Mouse (Mus musculus) liver, adult 2 months (tissue): ENCODE data around the gene Wwox.
"Not testable (repeated sequence)": the region's sequence is repeated elsewhere in the genome, so short reads cannot be mapped to it uniquely, and the experiment has no call there.

ENCODE experiments used
- CTCF ChIP-seq: fragments of 200-500 bp; IDR thresholded peaks from 2 replicates; pipeline ENCODE4 v1.5.1; 2011; ENCODE audit warnings: low read depth, low read length, control low read depth
- POLR2A ChIP-seq: fragments of 200-500 bp; IDR thresholded peaks from 2 replicates; pipeline ENCODE4 v1.6.1; 2011; ENCODE audit warnings: low read length, control low read depth; ENCODE audit not compliant: insufficient read depth; ENCODE audit errors: extremely low read depth

DNA sequence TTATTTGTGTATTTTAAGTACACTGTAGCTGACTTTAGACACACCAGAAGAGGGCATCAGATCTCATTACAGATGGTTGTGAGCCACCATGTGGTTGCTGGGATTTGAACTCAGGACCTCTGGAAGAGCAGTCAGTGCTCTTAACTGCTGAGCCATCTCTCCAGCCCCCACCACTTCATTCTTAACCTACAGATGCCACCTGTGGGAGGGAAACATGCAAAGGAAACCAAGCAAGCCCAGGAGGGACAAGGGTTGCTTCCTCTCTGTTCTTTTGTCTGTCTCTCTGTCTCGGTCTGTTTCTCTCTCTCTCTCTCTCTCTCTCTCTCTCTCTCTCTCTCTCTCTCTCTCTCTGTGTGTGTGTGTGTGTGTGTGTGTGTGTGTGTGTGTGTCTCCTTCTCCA, 388.4 kb downstream of the Wwox start:
- TF ChIP-seq CTCF, POLR2A: not testable (repeated sequence)
